Mouse (Mus musculus) layer of hippocampus, adult 2 months (tissue): ENCODE results near the gene Kl. TPM values are rescaled to one million over a fixed set of nuclear protein-coding genes. Genes with fewer than 3 reads are reported as not detected.

Source experiments
- DNase-seq, 2 experiments: peaks; one replicate each; pipeline ENCODE4 v3.0.0; 2022; ENCODE audit warnings: low spot score in 2 of 2
- H3K27ac ChIP-seq: fragments of 200-600 bp; 2 replicates; pipeline ENCODE4 v1.8.1; 2022
- H3K4me3 ChIP-seq: fragments of 200-600 bp; 2 replicates; pipeline ENCODE4 v1.8.1; 2022; ENCODE audit warnings: mild to moderate bottlenecking
- CTCF ChIP-seq: fragments of 200-600 bp; conservative IDR thresholded peaks from 2 replicates; pipeline ENCODE4 v1.8.1; 2022; ENCODE audit warnings: antibody characterized with exemption, mild to moderate bottlenecking, moderate library complexity
- total RNA-seq, 2 experiments: library from RNA; stranded (reverse); gene quantifications; 2 replicates each; pipeline ENCODE4 v1.2.3; 2021

The Kl gene
- total RNA-seq, 2 experiments from 2014 or later: 9.9 to 10.5 TPM

GRCm38 (mm10) chr5:150936807-150937206 lies 15.6 kb upstream of the Kl start:
- DNase-seq: no peak
- no peak for TF ChIP-seq CTCF

GRCm38 (mm10) chr5:150937501-150937900 lies 14.9 kb upstream of the Kl start:
- Histone ChIP-seq H3K27ac (no peak overlapping the region), H3K4me3 (no peak overlapping the region)
- no peak for DNase-seq
- no peak for TF ChIP-seq CTCF

More at GRCm38 (mm10) chr5:150936807-150937206, 15.6 kb upstream of the Kl start:
- Histone ChIP-seq H3K27ac (no peak overlapping the region), H3K4me3 (no peak overlapping the region)

GRCm38 (mm10) chr5:150945576-150945975 lies 6.8 kb upstream of the Kl start:
- peak; percentile 52 for TF ChIP-seq CTCF
- no peak for DNase-seq
- Histone ChIP-seq H3K4me3 (no peak overlapping the region), H3K27ac (no peak overlapping the region)

GRCm38 (mm10) chr5:150949131-150949530 lies 3.3 kb upstream of the Kl start:
- no peak for DNase-seq
- H3K27ac ChIP-seq: no peak overlapping the region
- no peak for TF ChIP-seq CTCF
- H3K4me3 ChIP-seq: no peak overlapping the region

- TF ChIP-seq CTCF: no peak
- H3K27ac ChIP-seq: no peak overlapping the region
- DNase-seq: no peak
- no peak overlapping the region for H3K4me3 ChIP-seq
Measured at GRCm38 (mm10) chr5:150951325-150951724, 1.1 kb upstream of the Kl start.

GRCm38 (mm10) chr5:150952669-150953521 lies 488 bp downstream of the Kl start:
- Histone ChIP-seq H3K4me3 (peak overlapping the region; percentile 49), H3K27ac (peak overlapping the region; percentile 67)
- TF ChIP-seq CTCF: peak; percentile 52
- no peak for DNase-seq

- Histone ChIP-seq H3K27ac (no peak overlapping the region), H3K4me3 (no peak overlapping the region)
- no peak for DNase-seq
- no peak for TF ChIP-seq CTCF
Measured at GRCm38 (mm10) chr5:150954791-150955190, 2.4 kb downstream of the Kl start.

- no peak for TF ChIP-seq CTCF
- H3K27ac ChIP-seq: no peak overlapping the region
- H3K4me3 ChIP-seq: no peak overlapping the region
- DNase-seq: no peak
Measured at GRCm38 (mm10) chr5:150959861-150960260, 7.5 kb downstream of the Kl start.

- Histone ChIP-seq H3K27ac (peak overlapping the region; percentile 43), H3K4me3 (no peak overlapping the region)
- no peak for TF ChIP-seq CTCF
- DNase-seq: peak in 1 of 2 experiments; percentile 36
Measured at GRCm38 (mm10) chr5:150961615-150962014, 9.2 kb downstream of the Kl start.

GRCm38 (mm10) chr5:150962756-150963155 lies 10.3 kb downstream of the Kl start:
- no peak for DNase-seq
- H3K27ac ChIP-seq: no peak overlapping the region
- no peak overlapping the region for H3K4me3 ChIP-seq
- no peak for TF ChIP-seq CTCF

- DNase-seq: no peak
- TF ChIP-seq CTCF: peak; percentile 50
- H3K4me3 ChIP-seq: no peak overlapping the region
- no peak overlapping the region for H3K27ac ChIP-seq
Measured at GRCm38 (mm10) chr5:150967925-150968324, 15.5 kb downstream of the Kl start.

GRCm38 (mm10) chr5:150970551-150970950 lies 18.1 kb downstream of the Kl start:
- no peak for TF ChIP-seq CTCF
- no peak overlapping the region for H3K4me3 ChIP-seq
- no peak for DNase-seq
- peak overlapping the region; percentile 69; the same call in 1 of the 2 replicates for H3K27ac ChIP-seq

- no peak for DNase-seq
- TF ChIP-seq CTCF: no peak
- Histone ChIP-seq H3K27ac (peak overlapping the region; percentile 69; the same call in 1 of the 2 replicates), H3K4me3 (no peak overlapping the region)
Measured at GRCm38 (mm10) chr5:150971126-150971525, 18.7 kb downstream of the Kl start.

GRCm38 (mm10) chr5:150974226-150974625 lies 21.8 kb downstream of the Kl start:
- H3K27ac ChIP-seq: no peak overlapping the region
- no peak for TF ChIP-seq CTCF
- no peak for DNase-seq
- H3K4me3 ChIP-seq: no peak overlapping the region
